Mouse (Mus musculus) layer of hippocampus, adult 6 months (tissue): ENCODE measurements around the gene Akr1c6. TPM values are rescaled to one million over a fixed set of nuclear protein-coding genes. Genes with fewer than 3 reads are reported as not detected.

Source experiments
- long read RNA-seq, 2 experiments: library from polyadenylated mRNA; unstranded; transcript quantifications; one replicate each; pipeline ENCODE4 v2.0.0; 2019 to 2020
- polyA plus RNA-seq: library from polyadenylated mRNA; unstranded; fragments of <200 nt; fragmentation: Nextera tagmentation; gene quantifications from 2 replicates; pipeline ENCODE4 v1.2.3, GENCODE M21; 2021

Akr1c6 gene
- not detected in 2 replicates for polyA plus RNA-seq
- long read RNA-seq, experiment 1 = 0 reads
- long read RNA-seq, experiment 2 = 0 reads

GRCm38 (mm10) chr13:4434006-4434405 lies at the start of gene Akr1c6:
Akr1c6 (plus strand) TSS chr13:4434306.

Other genes with a start within 250 kb of the Akr1c6 start
- 0.29 and 0.55 TPM in 2 replicates for gene Akr1c13, start 243.2 kb upstream of the Akr1c6 start, polyA plus RNA-seq
- gene Akr1c19, start 205.6 kb upstream of the Akr1c6 start, polyA plus RNA-seq = 0.23 TPM in 1 of 2 replicates, not detected in the other
- gene Akr1c12, start 154.9 kb upstream of the Akr1c6 start, polyA plus RNA-seq = not detected in 2 replicates
- not detected in 2 replicates for gene Akr1c20, start 89.0 kb downstream of the Akr1c6 start, polyA plus RNA-seq
- gene Akr1c21, start 139.8 kb downstream of the Akr1c6 start, polyA plus RNA-seq = not detected in 2 replicates
- gene Akr1e1, start 174.9 kb downstream of the Akr1c6 start, polyA plus RNA-seq = 50.7 and 56.9 TPM in 2 replicates